Mouse (Mus musculus): ENCODE measurements around the gene Pcnp. TPM values are rescaled to one million over a fixed set of nuclear protein-coding genes. Genes with fewer than 3 reads are reported as not detected.
A peak's percentile ranks its signal among the peaks of the same experiment; 100 is the strongest.
"Not testable (repeated sequence)": the region's sequence is repeated elsewhere in the genome, so short reads cannot be mapped to it uniquely, and the experiment has no call there.

The Pcnp gene
- polyA plus RNA-seq (2015; fragmentation: Nextera tagmentation; extraction: Ambion mirVana): 61.8 and 64.2 TPM in 2 replicates

- DNase-seq (peak; percentile 99), ATAC-seq (peak; percentile 99)
- no peaks in the 10 kb centered on the region for H3K9me3 ChIP-seq (ENCODE audit: low read length)
- peak within 1 kb of the TSS; percentile 76 for H3K4me3 ChIP-seq (ENCODE audit: low read depth, low read length)
- peak within 1 kb of the TSS; percentile 93 for H3K27ac ChIP-seq (ENCODE audit: low read depth)
- 1% methylated on average over 39 of the region's 39 CpGs for WGBS (ENCODE audit: insufficient replicate concordance)
- H3K36me3 ChIP-seq (replicated peaks; ENCODE audit: insufficient read depth, low read length): peaks cover 17% of the 10 kb centered on the region
- peak within 1 kb of the TSS; percentile 92 for H3K9ac ChIP-seq (replicated peaks)
- H3K27me3 ChIP-seq (ENCODE audit: insufficient read depth, low read length): no peaks in the 10 kb centered on the region
- peak within 1 kb of the TSS; percentile 79 for H3K4me2 ChIP-seq (ENCODE audit: low read depth, low read length)
- TF ChIP-seq CTCF (IDR thresholded peaks at IDR 0.05; ENCODE audit: low read depth) (no peak), EP300 (IDR thresholded peaks at IDR 0.05; ENCODE audit: low read depth) (peak; percentile 73; the same call in 1 of the 2 replicates)
- peaks cover 23% of the 10 kb centered on the region for H3K4me1 ChIP-seq (ENCODE audit: insufficient read depth)
Observed at GRCm38 (mm10) chr16:56029661-56030082, at the start of gene Pcnp. Gene Pcnp (minus strand): TSS chr16:56029739.

- H3K27me3 ChIP-seq (ENCODE audit: insufficient read depth, low read length): no peaks in the 10 kb centered on the region
- H3K4me1 ChIP-seq (ENCODE audit: insufficient read depth): peaks cover 25% of the 10 kb centered on the region
- H3K4me2 ChIP-seq (ENCODE audit: low read depth, low read length): peak overlapping the region; percentile 65
- no peak for TF ChIP-seq CTCF (IDR thresholded peaks at IDR 0.05; ENCODE audit: low read depth)
- 0 out of 2 replicates have a peak, but pooled peaks have one; percentile 19 for TF ChIP-seq EP300 (IDR thresholded peaks at IDR 0.05; ENCODE audit: low read depth)
- no peak for ATAC-seq
- WGBS (ENCODE audit: insufficient replicate concordance): 10% methylated on average over 11 of the region's 11 CpGs
- H3K9ac ChIP-seq (replicated peaks): peak overlapping the region; percentile 80
- no peak for DNase-seq
- no peaks in the 10 kb centered on the region for H3K36me3 ChIP-seq (replicated peaks; ENCODE audit: insufficient read depth, low read length)
- H3K9me3 ChIP-seq (ENCODE audit: low read length): no peaks in the 10 kb centered on the region
- peak overlapping the region; percentile 97 for H3K27ac ChIP-seq (ENCODE audit: low read depth)
- H3K4me3 ChIP-seq (ENCODE audit: low read depth, low read length): peak overlapping the region; percentile 77
Observed at GRCm38 (mm10) chr16:56076121-56076869, 46.8 kb upstream of the Pcnp start.

GRCm38 (mm10) chr16:56075222-56076111 is 45.9 kb upstream of the Pcnp start:
- under 1% methylated on average over 52 of the region's 66 CpGs for WGBS (ENCODE audit: insufficient replicate concordance)

GRCm38 (mm10) chr16:56074565-56074964 is 45.0 kb upstream of the Pcnp start:
- peaks cover 33% of the 10 kb centered on the region for H3K4me1 ChIP-seq (ENCODE audit: insufficient read depth)
- peak overlapping the region; percentile 97 for H3K27ac ChIP-seq (ENCODE audit: low read depth)
- H3K9ac ChIP-seq (replicated peaks): peak overlapping the region; percentile 80; the same call in 1 of the 2 replicates
- H3K9me3 ChIP-seq (ENCODE audit: low read length): no peaks in the 10 kb centered on the region
- peak overlapping the region; percentile 65 for H3K4me2 ChIP-seq (ENCODE audit: low read depth, low read length)
- WGBS (ENCODE audit: insufficient replicate concordance): 63% methylated on average over 5 of the region's 5 CpGs
- TF ChIP-seq EP300 (IDR thresholded peaks at IDR 0.05; ENCODE audit: low read depth) (no peak), CTCF (IDR thresholded peaks at IDR 0.05; ENCODE audit: low read depth) (no peak)
- H3K36me3 ChIP-seq (replicated peaks; ENCODE audit: insufficient read depth, low read length): no peaks in the 10 kb centered on the region
- DNase-seq: no peak
- no peaks in the 10 kb centered on the region for H3K27me3 ChIP-seq (ENCODE audit: insufficient read depth, low read length)
- ATAC-seq: no peak
- no peak overlapping the region for H3K4me3 ChIP-seq (ENCODE audit: low read depth, low read length)

More at GRCm38 (mm10) chr16:56075222-56076111, 45.9 kb upstream of the Pcnp start:
- Histone ChIP-seq H3K4me3 (ENCODE audit: low read depth, low read length) (peak overlapping the region; percentile 77), H3K9ac (replicated peaks) (peak overlapping the region; percentile 80), H3K4me2 (ENCODE audit: low read depth, low read length) (peak overlapping the region; percentile 65), H3K9me3 (ENCODE audit: low read length) (no peaks in the 10 kb centered on the region), H3K27me3 (ENCODE audit: insufficient read depth, low read length) (no peaks in the 10 kb centered on the region), H3K36me3 (replicated peaks; ENCODE audit: insufficient read depth, low read length) (no peaks in the 10 kb centered on the region), H3K4me1 (ENCODE audit: insufficient read depth) (peaks cover 32% of the 10 kb centered on the region), H3K27ac (ENCODE audit: low read depth) (peak overlapping the region; percentile 97)
- peak; percentile 55; the same call in 1 of the 2 replicates for TF ChIP-seq EP300 (IDR thresholded peaks at IDR 0.05; ENCODE audit: low read depth)
- TF ChIP-seq CTCF (IDR thresholded peaks at IDR 0.05; ENCODE audit: low read depth): no peak
- DNase-seq (peak; percentile 92), ATAC-seq (peak; percentile 71)

- H3K4me3 ChIP-seq (ENCODE audit: low read depth, low read length): no peak overlapping the region
- 57% methylated on average over 1 of the region's 1 CpGs for WGBS (ENCODE audit: insufficient replicate concordance)
- ATAC-seq (no peak), DNase-seq (no peak)
- H3K9me3 ChIP-seq (ENCODE audit: low read length): no peaks in the 10 kb centered on the region
- peaks cover 33% of the 10 kb centered on the region for H3K4me1 ChIP-seq (ENCODE audit: insufficient read depth)
- H3K9ac ChIP-seq (replicated peaks): no peak overlapping the region
- peak overlapping the region; percentile 97 for H3K27ac ChIP-seq (ENCODE audit: low read depth)
- H3K27me3 ChIP-seq (ENCODE audit: insufficient read depth, low read length): no peaks in the 10 kb centered on the region
- peak overlapping the region; percentile 65; the same call in 1 of the 2 replicates for H3K4me2 ChIP-seq (ENCODE audit: low read depth, low read length)
- no peaks in the 10 kb centered on the region for H3K36me3 ChIP-seq (replicated peaks; ENCODE audit: insufficient read depth, low read length)
- no peak for TF ChIP-seq CTCF (IDR thresholded peaks at IDR 0.05; ENCODE audit: low read depth)
- no peak for TF ChIP-seq EP300 (IDR thresholded peaks at IDR 0.05; ENCODE audit: low read depth)
Observed at GRCm38 (mm10) chr16:56074122-56074521, 44.6 kb upstream of the Pcnp start.

GRCm38 (mm10) chr16:56073150-56073549 is 43.6 kb upstream of the Pcnp start:
- not testable (repeated sequence) for H3K36me3 ChIP-seq (replicated peaks; ENCODE audit: insufficient read depth, low read length); DNase-seq; H3K4me3 ChIP-seq (ENCODE audit: low read depth, low read length); H3K9me3 ChIP-seq (ENCODE audit: low read length); H3K4me2 ChIP-seq (ENCODE audit: low read depth, low read length); H3K27ac ChIP-seq (ENCODE audit: low read depth); H3K9ac ChIP-seq (replicated peaks); ATAC-seq; H3K27me3 ChIP-seq (ENCODE audit: insufficient read depth, low read length)
- H3K4me1 ChIP-seq (ENCODE audit: insufficient read depth): peaks cover 33% of the 10 kb centered on the region
- 89% methylated on average over 6 of the region's 6 CpGs for WGBS (ENCODE audit: insufficient replicate concordance)

Measured in liver, postnatal 0 days (tissue).